Mouse (Mus musculus) ES-E14 (cell line): ENCODE results near the gene Cdipt.

ENCODE experiments used
- CHD2 ChIP-seq: IDR thresholded peaks from 2 replicates; pipeline ENCODE4 v1.6.1; 2014; ENCODE audit warnings: mild to moderate bottlenecking, low read depth, low read length, inconsistent platforms
- HCFC1 ChIP-seq: IDR thresholded peaks from 2 replicates; pipeline ENCODE4 v1.6.1; 2012; ENCODE audit warnings: low read length, inconsistent platforms, borderline replicate concordance; ENCODE audit not compliant: insufficient read depth

GRCm38 (mm10) chr7:127025556-127026160, 49.9 kb downstream of the Cdipt start:
- TF ChIP-seq CHD2 (no peak), HCFC1 (no peak)
